Mouse (Mus musculus) heart, adult 18-20 months (tissue): ENCODE measurements around the gene Slf2. TPM values are rescaled to one million over a fixed set of nuclear protein-coding genes. Genes with fewer than 3 reads are reported as not detected.

ENCODE experiments used
- DNase-seq, 2 experiments: peaks; one replicate each; pipeline ENCODE4 v3.0.0; 2021 to 2022; ENCODE audit warnings: mixed read lengths in 1 of 2
- total RNA-seq, 2 experiments: library from RNA; stranded (reverse); gene quantifications; 2 replicates each; pipeline ENCODE4 v1.2.3; 2021

Slf2 gene
- total RNA-seq, 2 experiments from 2014 or later: 22.8 to 23.7 TPM

DNA sequence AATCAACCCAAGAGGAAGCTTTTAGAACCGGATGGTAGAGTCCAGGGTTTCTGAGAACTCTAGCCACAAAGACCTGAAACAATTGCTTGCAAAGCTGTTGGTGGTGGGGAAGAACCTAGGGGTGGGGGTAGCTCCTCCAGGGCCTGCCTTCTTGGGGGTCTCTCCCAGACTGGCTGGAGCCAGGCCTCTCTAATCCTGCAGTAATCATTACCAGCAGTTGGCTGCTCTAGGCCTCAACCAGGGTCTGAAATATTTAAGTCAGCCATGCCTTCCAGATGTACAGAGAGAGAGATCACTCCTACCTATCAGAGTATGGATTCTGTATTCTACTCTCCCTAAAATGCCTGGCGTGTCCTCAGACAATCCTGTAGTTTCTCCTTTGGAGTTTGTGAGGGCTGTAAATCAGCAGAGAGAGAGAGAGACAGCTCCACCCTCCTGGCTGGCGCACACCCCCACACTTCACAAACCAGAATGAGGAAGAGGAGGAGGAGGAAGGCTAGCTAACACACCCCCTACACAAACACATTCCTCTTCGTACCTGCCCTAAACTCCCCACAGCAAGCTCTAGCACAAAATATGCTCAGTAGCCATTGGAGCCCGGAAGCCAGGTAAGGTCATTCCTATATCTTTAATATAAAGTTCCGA, 82.8 kb downstream of the Slf2 start:
- DNase-seq: no peak

DNA sequence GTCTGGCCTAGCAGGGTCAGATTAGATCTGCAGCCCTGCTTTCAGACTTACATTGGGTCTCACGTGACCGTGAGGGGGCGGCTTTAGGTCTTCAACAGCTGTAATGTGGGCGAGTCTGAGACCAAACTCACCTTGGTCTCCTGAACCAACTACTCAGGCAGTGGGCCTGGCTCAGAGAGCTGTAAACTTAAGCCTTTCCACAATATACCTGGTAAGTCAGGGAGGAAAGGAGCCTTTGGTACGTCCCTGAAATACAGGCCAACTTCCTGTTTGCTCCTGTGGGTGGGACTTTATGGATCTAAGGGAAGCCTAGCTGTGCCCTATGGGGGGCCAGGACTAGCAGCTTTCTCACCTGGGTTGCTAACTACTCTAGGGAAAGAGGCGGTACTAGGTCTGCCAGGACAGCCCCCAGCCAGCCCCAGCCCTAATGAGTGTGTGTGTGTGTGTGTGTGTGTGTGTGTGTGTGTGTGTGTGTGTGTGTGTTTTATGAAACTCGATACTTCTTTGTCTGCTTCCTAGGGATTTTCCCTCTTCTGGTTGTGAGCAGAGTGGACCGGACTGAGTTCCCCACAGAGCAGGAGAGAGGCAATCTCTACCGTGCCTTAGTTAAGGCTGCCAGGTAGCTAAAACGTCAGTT, 83.5 kb downstream of the Slf2 start, which contains the start of gene Lzts2:
Lzts2 (plus strand) TSS at position 80 of the 637 bp plus-strand sequence.
- DNase-seq: peak in 1 of 2 experiments; percentile 47

DNA sequence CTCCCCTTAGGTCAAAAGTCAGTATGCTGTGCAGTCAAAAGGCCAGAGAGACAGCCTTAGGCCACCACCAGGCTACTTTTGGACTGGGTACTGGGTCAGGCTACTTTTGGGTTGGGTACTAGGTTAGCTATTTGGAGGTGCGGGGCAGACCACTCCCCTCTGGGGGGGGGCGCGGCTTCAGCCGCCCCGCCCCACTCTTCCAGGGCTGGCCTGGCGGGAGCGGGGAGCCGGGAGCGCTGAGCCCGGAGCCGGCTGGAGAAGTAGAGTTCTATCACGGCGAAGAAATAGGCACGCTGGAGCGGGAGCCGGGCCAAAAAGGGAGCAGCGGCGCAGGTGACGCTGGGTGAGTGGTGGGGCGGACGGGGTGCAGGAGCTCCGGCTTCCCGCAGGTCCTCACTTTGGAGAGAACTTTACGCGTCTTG, 84.0 kb downstream of the Slf2 start:
- peak in 1 of 2 experiments; percentile 76 for DNase-seq

DNA sequence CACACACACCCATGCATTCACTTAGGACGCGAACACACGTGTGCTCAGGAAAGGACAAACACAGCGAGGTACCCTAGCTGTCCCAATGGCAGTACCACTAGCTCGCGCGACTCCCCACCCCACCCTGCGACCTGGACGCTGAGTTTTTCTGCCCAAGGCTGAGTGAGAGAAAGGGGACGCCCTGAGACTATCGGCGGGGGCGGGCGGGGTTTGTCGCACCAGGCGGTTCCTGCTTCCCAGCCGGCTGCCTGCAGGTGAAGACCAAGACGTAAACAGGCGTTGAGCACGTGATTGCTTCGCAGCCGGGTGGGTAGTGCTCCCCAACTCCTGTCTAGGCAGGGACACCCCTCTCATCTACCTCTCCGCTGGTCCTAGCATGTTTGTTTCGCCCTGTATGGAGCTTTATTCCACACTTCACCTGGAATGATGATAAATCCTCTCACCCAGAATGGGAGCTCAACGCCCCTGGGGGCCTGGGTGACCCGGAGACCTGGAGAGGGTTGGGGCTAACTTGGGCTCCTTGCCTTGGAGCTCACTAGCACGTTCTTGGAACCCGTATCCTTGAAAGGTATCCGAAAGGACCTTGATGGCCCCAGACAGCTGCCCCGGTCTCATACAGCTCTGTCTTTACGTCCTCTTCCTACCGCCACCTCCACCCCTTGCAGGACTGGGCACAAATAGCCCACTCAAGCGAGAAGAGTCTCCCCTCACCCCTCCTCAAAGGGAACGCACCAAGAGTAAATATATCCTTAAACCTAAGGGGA, 84.7 kb downstream of the Slf2 start:
- DNase-seq: peak; percentile 78 to 82

DNA sequence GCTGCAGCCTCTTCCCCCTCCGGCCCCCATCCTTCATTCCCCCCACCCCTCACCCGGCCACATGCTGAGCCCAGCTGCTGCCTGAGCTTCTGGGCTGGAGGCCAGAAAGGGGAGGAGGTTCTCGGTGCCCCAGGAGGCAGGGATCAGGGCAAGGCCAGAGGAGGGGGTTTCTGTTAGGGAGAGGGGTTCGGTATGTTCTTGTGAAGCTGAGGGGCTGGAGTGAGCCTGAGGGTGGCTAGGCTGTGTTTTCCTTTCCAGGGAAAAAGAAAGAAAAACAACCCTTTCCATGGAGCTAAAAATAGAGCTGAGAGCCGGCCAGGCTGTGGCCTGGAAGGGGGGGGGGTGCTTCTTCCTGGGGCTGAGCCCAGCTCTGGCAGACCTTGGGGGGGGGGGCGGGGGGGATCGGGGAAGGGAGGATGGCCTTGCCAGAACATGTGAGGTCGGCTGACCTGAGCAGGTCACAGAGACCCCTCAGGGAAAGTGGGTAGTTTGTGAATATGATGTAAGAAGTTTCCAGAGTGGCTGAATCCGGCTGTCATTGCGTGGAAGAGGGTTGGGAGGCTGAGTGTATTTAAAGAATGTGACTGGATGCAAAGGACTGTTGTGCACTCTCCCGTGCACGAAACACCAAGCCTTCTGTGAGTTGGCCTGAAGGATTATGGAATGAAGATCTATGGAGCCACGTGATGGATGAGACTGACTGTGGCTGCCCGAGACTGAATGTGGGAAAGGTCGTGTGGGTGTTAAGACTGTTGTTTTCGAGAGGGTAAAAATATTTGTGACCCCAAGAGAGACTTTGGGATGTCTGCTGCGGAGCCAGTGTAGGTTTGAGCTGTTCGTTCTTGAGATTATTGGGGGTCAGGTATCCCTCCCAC, 85.6 kb downstream of the Slf2 start:
- DNase-seq: peak; percentile 91 to 92

DNA sequence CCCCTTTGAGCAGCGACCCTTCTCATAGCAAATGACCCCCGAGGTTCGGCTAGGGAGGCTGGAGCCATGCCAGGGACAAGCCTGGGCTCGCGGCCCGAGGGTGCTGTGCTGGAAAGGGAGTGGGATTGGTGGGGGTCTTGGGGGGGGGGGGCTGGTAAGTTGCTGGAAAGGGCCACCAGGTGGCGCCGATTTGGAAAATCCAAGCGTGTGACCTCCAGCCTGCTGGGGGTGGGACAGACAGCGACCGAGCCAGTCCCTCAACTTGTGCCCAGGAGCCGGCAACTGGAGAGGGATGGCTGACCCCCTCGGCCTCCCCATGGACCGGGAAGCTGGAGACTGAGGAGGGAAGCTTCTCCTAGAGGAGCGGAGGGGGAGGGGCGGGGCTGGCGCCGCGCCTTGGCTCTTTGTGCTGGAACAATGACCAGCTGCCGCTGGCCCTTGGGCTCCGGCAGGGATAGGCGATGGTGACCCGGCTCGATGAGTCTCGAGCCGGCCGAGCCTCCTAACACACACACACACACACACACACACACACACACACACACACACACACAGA, 86.3 kb downstream of the Slf2 start:
- DNase-seq: peak; percentile 91

DNA sequence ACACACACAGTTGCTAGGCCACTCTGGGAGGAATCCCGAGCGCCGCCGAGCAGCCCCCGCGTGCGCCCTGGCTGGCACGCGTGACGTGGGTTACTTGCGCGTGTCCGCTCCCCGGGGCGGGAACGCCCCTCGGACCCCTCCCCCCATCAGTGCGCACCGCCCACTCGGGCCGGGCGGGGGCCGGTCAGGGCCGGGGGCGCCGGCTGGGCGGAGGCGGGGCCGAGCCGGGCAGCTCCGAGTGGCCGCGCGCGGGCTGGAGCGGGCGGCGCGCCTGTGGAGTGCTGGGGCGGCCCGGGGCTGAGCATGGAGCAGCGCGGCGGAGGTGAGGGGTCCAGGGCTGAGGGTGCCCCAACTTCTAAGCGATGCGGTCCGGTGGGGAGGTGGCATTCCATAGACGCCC, 87.0 kb downstream of the Slf2 start:
- peak; percentile 88 to 94 for DNase-seq

DNA sequence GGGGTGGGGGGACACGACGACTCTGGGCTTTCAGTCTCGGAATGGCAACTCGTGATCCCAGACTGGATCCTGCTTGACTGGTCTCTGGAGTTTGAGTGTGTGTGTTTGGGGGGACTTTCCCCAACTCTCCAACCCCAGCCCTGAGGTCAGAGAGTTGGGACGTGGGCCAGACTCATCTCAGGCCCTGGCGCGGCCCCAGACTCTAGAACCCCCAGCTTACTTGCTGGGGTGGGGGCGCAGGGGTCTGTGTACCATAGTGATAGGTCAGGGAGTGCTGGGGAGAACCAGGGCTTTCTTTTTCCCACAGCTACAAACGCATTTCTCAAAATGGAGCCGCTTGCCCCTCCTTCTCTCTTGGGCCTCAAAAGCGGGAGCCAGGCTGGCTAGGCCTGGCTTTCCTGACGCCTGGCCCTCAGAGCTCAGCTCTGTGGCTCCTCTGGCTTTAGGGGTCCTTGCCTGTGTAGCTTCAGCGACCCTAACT, 87.4 kb downstream of the Slf2 start:
- DNase-seq: peak; percentile 49 to 70

DNA sequence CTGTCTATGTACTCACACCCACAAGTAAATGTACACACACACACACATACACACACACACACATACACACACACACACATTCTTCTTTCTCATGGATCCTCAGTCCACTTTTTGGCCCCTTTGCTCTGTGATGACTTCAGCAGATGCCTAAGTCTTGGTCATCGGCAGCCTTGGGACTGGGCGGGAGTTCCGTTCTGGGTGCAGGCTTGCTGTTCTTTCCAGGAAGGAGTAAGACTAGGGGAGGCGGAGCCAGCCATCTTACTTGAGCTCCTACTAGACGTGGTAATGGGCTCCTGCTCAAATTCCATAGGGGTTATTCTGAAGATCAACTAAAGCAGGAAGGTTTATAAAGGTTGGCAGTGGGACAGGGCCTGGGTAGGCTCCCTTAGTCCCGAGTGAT, 89.4 kb downstream of the Slf2 start:
- peak; percentile 81 to 89 for DNase-seq

DNA sequence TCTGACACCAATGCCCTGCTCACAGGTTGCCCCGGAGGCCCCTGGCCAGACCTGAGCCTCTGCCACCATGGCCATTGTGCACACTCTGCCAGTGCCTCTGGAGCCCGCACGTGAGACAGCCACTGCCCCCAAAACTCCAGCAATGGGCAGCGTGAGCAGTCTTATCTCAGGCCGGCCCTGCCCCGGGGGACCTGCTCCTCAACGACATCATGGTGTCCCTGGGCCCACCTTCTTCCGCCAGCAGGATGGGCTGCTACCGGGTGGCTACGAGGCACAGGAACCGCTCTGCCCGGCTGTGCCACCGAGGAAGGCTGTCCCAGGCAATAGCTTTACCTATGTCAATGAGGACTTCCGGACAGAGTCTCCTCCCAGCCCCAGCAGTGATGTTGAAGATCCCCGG, 90.4 kb downstream of the Slf2 start:
- DNase-seq: peak in 1 of 2 experiments; percentile 26

DNA sequence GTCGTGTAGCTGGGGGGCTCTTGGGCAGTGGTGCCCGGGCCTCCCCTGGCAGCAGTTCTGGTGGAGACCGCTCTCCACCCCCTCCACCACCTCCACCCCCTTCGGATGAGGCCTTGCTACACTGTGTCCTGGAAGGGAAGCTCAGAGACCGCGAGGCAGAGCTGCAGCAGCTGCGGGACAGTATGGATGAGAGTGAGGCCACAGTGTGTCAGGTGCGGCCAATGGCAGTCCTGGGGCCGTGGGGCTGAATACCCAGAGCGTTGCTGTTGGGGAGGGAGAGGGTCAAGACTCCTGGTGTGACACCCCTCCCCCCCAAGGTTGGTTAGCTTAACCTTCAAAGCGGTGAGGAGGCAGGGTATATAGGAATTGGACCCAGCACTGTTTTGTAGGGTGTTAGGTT, 93.0 kb downstream of the Slf2 start:
- DNase-seq: peak in 1 of 2 experiments; percentile 11

DNA sequence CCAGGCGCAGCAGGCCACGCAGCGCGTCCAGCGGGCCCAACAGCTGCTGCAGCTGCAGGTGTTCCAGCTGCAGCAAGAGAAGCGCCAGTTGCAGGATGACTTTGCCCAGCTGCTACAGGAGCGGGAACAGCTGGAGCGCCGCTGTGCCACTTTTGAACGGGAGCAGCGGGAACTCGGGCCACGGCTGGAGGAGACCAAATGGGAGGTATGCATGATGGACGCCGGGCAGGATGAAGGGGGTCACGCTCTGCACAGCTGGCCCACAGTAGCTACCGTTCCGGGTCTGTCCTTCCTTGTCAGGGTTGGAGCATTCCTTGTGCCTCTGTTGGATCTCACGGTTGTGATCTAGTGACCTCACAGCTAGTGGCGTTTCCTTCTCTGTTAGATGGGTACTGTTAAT, 93.8 kb downstream of the Slf2 start:
- DNase-seq: no peak

DNA sequence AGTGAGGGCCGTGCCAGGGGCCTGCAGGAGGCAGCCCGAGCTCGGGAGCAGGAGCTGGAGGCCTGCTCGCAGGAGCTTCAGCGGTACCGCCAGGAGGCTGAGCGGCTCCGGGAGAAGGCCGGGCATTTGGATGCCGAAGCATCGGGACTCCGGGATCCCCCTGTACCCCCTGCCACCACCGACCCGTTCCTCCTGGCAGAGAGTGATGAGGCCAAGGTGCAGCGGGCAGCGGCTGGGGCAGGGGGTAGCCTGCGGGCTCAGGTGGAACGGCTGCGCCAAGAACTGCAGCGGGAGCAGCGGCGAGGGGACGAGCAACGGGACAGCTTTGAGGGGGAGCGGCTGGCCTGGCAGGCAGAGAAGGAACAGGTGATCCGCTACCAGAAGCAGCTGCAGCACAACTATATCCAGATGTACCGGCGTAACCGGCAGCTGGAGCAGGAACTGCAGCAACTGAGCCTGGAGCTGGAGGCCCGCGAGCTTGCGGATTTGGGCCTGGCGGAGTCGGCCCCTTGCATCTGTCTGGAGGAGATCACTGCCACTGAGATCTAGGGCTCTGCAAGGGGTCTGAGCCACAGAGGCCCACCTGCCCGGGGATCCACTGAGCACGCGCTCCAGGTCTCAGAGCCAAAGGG, 95.1 kb downstream of the Slf2 start:
- DNase-seq: peak in 1 of 2 experiments; percentile 9

DNA sequence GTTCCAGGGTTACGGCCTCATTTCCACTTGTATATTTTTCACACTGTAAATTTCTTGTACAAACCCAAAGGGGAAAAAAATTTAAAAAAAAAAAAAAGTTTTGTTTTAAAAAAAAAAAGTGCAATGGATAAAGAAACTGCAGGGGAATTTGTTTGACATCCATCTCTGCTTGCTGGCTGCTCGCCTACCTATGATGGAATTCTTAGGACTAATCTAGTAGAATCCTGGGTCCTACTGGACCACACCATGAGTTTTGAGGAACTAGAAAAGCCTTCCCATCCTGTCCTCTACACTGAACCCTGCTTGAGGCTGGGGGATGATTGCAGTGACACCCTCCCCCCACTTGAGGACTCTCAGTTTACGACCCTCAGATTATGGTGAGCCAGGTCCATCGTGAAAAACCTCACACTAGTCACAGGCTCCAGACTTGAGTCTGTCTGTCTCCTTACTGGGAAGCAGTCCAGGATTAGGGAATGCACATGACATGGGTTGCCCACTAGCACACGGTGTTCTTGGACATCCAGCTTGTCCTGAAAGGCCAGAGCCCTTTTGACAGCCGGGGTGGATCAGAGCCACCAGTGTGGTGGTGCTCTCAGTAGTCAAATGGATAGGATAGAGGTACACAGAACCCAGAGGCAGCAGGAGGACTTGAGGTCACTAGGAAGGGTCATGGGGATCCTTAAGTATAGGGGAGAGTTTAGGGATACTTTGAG, 96.2 kb downstream of the Slf2 start:
- DNase-seq: peak; percentile 72 to 75

DNA sequence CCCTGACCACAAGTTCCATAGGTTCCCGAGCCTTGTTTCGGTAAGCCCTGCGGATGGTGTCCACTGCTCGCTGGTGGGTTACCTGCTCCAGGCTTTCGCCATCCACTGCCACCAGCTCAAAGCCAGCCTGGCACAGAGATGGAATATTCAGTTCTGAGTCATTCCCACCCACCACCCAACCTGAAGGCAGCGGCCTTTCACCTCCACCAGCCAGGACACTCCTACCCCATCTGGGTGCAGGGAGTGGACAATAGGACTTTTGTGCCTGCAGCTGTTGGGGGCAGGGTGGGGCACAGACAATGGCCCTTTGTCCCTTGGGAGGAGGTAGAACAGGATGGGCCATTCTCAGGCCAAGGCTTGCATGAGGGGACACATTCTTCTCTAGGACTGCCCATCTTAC, 96.9 kb downstream of the Slf2 start:
- peak in 1 of 2 experiments; percentile 32 for DNase-seq

DNA sequence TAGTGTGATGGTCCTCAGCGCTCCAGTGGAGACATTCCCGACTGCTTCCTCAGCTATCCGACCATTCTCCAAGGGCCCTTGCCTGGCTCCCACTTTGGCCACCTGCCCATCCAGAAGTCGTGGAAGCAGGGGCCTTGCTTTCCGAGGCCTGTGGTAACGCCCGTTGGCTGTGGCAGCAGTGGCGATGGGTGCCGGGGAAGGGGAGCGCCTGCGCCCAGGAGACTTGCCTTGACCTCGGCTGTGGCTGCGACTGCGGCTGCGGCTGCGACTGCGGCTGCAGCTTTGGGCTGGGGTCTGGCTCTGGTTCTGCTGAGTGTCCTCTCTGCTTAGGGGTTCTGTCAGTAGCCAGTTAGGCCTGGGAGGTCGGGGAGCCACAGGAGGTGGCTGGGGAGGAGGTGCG, 97.8 kb downstream of the Slf2 start:
- DNase-seq: peak in 1 of 2 experiments; percentile 13

DNA sequence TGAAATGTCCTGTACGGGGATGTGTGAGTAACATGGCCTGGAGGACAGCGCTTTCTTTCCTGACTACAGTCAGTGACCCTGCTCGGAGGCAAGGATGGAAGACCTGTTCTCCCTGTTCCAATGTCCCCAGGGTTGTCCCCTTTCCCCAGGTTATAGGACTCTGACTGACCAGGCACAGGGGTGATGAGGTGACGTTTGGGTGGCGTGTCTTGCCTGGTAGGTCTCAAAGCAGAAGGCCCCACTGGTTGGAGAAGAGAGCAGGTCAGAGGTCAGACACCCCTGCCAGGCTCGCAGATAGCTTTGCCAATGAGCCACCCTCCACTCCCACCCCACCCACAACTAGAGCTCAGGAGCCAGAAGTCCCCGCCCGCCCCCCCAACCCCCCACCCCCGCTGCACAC, 98.6 kb downstream of the Slf2 start:
- DNase-seq: no peak

DNA sequence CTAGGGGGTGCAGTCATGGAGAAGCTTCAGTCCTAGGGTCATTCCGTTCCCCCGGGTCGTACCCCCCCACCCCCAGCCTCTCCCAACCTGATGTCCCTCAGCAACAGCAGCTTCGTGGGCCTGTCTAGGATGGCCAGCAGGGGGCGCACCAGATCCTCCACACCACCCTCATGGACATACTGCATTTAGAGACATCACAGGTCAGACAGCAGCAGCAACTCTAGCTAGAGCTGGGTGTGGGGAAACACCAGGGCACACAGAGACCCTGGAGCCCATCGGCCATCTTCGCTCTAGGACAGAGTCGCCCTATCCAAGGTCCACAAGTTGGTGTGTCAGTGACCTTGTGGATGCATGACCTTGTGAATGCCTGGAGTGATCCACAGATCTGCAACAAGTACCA, 99.2 kb downstream of the Slf2 start:
- peak in 1 of 2 experiments; percentile 78 for DNase-seq

DNA sequence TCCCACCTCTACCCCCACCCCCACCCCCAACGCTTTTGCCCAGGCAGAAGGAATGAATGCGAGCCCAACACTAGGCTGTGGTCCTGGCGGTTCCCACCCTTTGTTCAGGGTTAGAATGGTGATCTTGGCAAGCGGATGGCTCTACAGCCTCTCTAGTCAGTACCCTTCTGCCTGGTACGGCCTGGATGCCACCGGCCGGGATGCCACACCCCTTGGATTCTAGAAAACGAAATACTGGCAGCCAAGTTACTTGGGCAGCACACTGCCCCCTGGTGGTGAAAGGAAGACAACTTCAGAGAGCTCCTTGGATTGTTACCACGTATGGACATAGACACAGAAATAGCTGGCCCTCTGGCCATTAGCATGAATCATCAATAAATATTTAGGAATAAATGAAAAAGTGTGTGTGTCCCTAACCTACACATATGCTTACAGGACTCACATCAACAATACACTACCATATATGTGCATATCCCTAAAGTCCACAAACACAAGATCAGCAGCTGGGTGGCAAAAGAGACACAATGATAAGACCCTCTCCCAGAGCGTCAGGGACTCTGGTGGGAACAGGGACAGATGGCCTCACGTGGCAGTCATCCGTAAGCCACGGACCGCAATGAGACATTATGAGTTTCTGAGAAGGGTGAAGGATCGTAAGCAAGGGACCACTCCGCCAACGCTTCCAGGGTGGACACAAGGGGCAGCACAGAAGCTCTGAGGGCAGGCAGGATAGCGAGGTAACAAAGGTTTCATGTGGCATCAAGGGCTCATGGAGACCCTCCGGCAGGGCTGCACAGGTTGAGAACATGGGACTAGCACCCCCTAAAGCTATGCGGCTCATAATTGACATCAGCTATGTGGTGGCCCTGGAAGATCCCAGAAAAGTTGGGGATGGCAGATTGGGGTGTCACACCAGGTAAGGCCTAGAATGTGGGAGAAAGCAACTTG, 100.1 kb downstream of the Slf2 start:
- peak; percentile 86 to 88 for DNase-seq
